Mouse (Mus musculus): ENCODE results near the gene Plcl2. TPM values are rescaled to one million over a fixed set of nuclear protein-coding genes. Genes with fewer than 3 reads are reported as not detected.

Plcl2 gene
- total and polyA plus RNA-seq, 3 experiments: 23.6 to 83.7 TPM; not detected in 1

- Histone ChIP-seq H3K27ac (ENCODE audit: control insufficient read depth, low read depth, low read length) (no peak overlapping the region), H3K4me3 (ENCODE audit: control insufficient read depth in 1 of 2, insufficient read depth in 1 of 2, low read depth in 2 of 2, low read length in 2 of 2) (no peak overlapping the region), H3K9me3 (replicated peaks; ENCODE audit: insufficient read depth, low read length) (no peaks in the 10 kb centered on the region), H3K36me3 (ENCODE audit: control insufficient read depth in 1 of 2, insufficient read depth in 2 of 2, low read length in 2 of 2) (peaks cover 5 to 18% of the 10 kb centered on the region in 2 experiments), H3K9ac (ENCODE audit: control insufficient read depth, low read depth, low read length, poor library complexity, severe bottlenecking) (no peak overlapping the region), H3K27me3 (ENCODE audit: control insufficient read depth in 1 of 2, insufficient read depth in 2 of 2, low read length in 2 of 2) (no peaks in the 10 kb centered on the region), H3K4me1 (ENCODE audit: control insufficient read depth in 1 of 2, insufficient read depth in 2 of 2, low read length in 2 of 2) (peaks cover 12 to 18% of the 10 kb centered on the region in 2 experiments), H3K79me2 (ENCODE audit: control insufficient read depth, insufficient read depth, low read length, poor library complexity) (no peaks in the 10 kb centered on the region; the same call in 1 of the 2 replicates)
- TF ChIP-seq MYB (IDR thresholded peaks at IDR 0.05; ENCODE audit: low read depth, low read length) (no peak), ZC3H11A (IDR thresholded peaks at IDR 0.05; ENCODE audit: low read depth, low read length) (no peak), CHD2 (IDR thresholded peaks at IDR 0.05; ENCODE audit: low read length) (no peak), JUND (IDR thresholded peaks at IDR 0.05; ENCODE audit: low read depth, low read length) (no peak), ZKSCAN1 (IDR thresholded peaks at IDR 0.05; ENCODE audit: low read depth, low read length) (no peak), POLR2AphosphoS5 (IDR thresholded peaks at IDR 0.05; ENCODE audit: borderline replicate concordance, low read depth, low read length) (no peak), RCOR1 (IDR thresholded peaks at IDR 0.05; ENCODE audit: low read depth, low read length) (no peak), USF2 (IDR thresholded peaks at IDR 0.05; ENCODE audit: borderline replicate concordance in 1 of 2, insufficient read depth in 1 of 2, low read depth in 1 of 2, low read length in 2 of 2) (no peak)
- DNase-seq (ENCODE audit: low read depth, low spot score): no peak
Observed at GRCm38 (mm10) chr17:50658901-50659300, 149.7 kb downstream of the Plcl2 start.

DNA sequence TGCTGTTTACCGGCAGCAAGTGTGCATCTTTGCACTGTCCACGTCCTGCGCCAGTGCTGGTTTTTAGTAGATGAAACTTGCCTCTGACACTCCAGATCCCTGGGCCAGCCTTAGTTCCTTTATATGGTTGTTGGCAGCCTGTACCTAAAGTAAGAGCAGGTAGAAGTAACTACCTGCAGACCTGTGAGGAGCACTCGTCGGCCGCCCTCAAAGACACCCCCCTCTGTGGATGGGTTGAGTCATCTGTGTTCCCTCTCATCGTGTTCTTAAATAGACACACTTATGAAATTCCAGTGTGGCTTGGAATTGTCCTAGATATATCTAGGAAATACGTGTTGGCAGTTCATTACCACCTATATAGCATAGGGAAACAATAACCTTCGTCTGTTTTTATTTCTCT lies 158.4 kb downstream of the Plcl2 start:
- no peak for DNase-seq (ENCODE audit: low read depth, low spot score)
- Histone ChIP-seq H3K27me3 (ENCODE audit: control insufficient read depth in 1 of 2, insufficient read depth in 2 of 2, low read length in 2 of 2) (no peaks in the 10 kb centered on the region), H3K27ac (ENCODE audit: control insufficient read depth, low read depth, low read length) (no peak overlapping the region), H3K4me3 (ENCODE audit: control insufficient read depth in 1 of 2, insufficient read depth in 1 of 2, low read depth in 2 of 2, low read length in 2 of 2) (no peak overlapping the region), H3K79me2 (ENCODE audit: control insufficient read depth, insufficient read depth, low read length, poor library complexity) (no peaks in the 10 kb centered on the region), H3K9ac (ENCODE audit: control insufficient read depth, low read depth, low read length, poor library complexity, severe bottlenecking) (no peak overlapping the region), H3K9me3 (replicated peaks; ENCODE audit: insufficient read depth, low read length) (no peaks in the 10 kb centered on the region), H3K4me1 (ENCODE audit: control insufficient read depth in 1 of 2, insufficient read depth in 2 of 2, low read length in 2 of 2) (no peaks in the 10 kb centered on the region), H3K36me3 (ENCODE audit: control insufficient read depth in 1 of 2, insufficient read depth in 2 of 2, low read length in 2 of 2) (peaks cover 0 to 23% of the 10 kb centered on the region in 2 experiments; a peak in 3 of 4 replicates)
- TF ChIP-seq RCOR1 (IDR thresholded peaks at IDR 0.05; ENCODE audit: low read depth, low read length) (no peak), BHLHE40 (IDR thresholded peaks at IDR 0.05; ENCODE audit: borderline replicate concordance, low read depth, low read length) (no peak), ZMIZ1 (IDR thresholded peaks at IDR 0.05; ENCODE audit: low read depth, low read length) (no peak), USF1 (IDR thresholded peaks at IDR 0.05; ENCODE audit: low read depth, low read length) (no peak)

DNA sequence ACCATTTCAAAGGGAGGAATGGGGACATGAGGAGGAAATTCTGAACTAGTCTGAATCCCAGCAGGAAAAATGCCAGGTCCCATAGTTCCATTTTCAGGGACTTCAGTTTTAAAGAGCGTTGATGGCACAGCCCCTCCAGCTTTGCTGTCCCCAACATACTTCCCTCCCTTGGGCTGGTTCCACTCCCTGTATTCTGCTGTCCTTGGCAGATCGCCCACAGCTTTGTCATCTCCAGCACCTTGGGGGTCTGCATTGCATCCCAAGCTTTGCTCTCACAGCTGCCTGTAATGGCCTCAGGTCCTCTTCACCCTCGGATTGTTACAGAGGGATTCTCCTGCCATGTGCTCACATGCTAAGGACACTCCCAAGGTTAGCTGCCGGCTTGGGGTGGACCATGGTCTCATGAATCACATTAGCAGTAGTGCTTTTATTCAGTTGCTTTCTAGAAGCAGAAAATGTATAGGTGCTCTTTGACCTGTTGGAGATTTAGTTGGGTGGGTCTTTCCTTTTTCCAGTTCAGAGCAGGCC lies 159.5 kb downstream of the Plcl2 start:
- no peak for TF ChIP-seq MXI1 (IDR thresholded peaks at IDR 0.05; ENCODE audit: low read depth, low read length)
- no peak for TF ChIP-seq BHLHE40 (IDR thresholded peaks at IDR 0.05; ENCODE audit: borderline replicate concordance, low read depth, low read length)
- TF ChIP-seq RAD21 (IDR thresholded peaks at IDR 0.05; ENCODE audit: low read depth, low read length): no peak
- H3K27me3 ChIP-seq (ENCODE audit: control insufficient read depth in 1 of 2, insufficient read depth in 2 of 2, low read length in 2 of 2): no peaks in the 10 kb centered on the region
- no peak for DNase-seq (ENCODE audit: low read depth, low spot score)

More for the DNA sequence above, 159.5 kb downstream of the Plcl2 start:
- H3K9ac ChIP-seq (ENCODE audit: control insufficient read depth, low read depth, low read length, poor library complexity, severe bottlenecking): no peak overlapping the region
- H3K36me3 ChIP-seq (ENCODE audit: control insufficient read depth in 1 of 2, insufficient read depth in 2 of 2, low read length in 2 of 2): peaks cover 0 to 25% of the 10 kb centered on the region in 2 experiments; a peak in 3 of 4 replicates
- H3K27ac ChIP-seq (ENCODE audit: control insufficient read depth, low read depth, low read length): no peak overlapping the region
- H3K4me3 ChIP-seq (ENCODE audit: control insufficient read depth in 1 of 2, insufficient read depth in 1 of 2, low read depth in 2 of 2, low read length in 2 of 2): no peak overlapping the region
- no peaks in the 10 kb centered on the region for H3K4me1 ChIP-seq (ENCODE audit: control insufficient read depth in 1 of 2, insufficient read depth in 2 of 2, low read length in 2 of 2)
- no peaks in the 10 kb centered on the region for H3K9me3 ChIP-seq (replicated peaks; ENCODE audit: insufficient read depth, low read length)
- H3K79me2 ChIP-seq (ENCODE audit: control insufficient read depth, insufficient read depth, low read length, poor library complexity): no peaks in the 10 kb centered on the region

All from MEL (cell line).